Mouse (Mus musculus): Measurements from ENCODE around the gene Samhd1. TPM values are rescaled to one million over a fixed set of nuclear protein-coding genes. Genes with fewer than 3 reads are reported as not detected.

The Samhd1 gene
- polyA plus RNA-seq, 1 experiment from 2014 or later, result 29.9 TPM

DNA sequence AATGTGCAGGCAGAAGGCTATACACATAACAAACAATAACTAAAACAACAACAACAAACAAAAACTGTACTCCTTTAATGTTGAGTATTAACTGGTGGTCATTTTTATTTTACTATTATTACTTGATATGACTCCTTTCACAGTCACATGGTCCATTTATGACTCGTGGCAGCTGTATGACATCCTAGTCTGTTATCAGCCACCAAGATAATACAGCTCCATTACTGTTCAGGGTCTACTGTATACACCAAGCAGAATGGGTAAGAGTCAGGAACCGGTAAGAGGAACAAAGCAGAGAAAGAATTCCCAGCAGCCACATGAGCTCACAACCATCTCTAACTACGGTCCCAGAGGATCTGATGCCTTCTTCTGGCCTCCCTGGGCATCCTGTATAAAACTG, 9.8 kb downstream of the Samhd1 start:
- Histone ChIP-seq H3K36me3 (ENCODE audit: control insufficient read depth, insufficient read depth, low read length) (no peaks in the 10 kb centered on the region), H3K9me3 (ENCODE audit: control insufficient read depth, low read length) (no peaks in the 10 kb centered on the region), H3K27ac (ENCODE audit: low read depth, low read length) (no peak overlapping the region), H3K4me1 (replicated peaks; ENCODE audit: control insufficient read depth, insufficient read depth, low read length) (no peaks in the 10 kb centered on the region), H3K9ac (ENCODE audit: low read depth, low read length) (no peak overlapping the region), H3K4me2 (replicated peaks; ENCODE audit: low read depth, low read length) (no peak overlapping the region), H3K27me3 (ENCODE audit: control insufficient read depth, insufficient read depth, low read length) (no peaks in the 10 kb centered on the region), H3K4me3 (ENCODE audit: low read depth, low read length) (no peak overlapping the region)
- ATAC-seq (ENCODE audit: low FRiP score) (no peak), DNase-seq (ENCODE audit: low spot score) (no peak)
- 93% methylated on average over 3 of the region's 3 CpGs for WGBS

DNA sequence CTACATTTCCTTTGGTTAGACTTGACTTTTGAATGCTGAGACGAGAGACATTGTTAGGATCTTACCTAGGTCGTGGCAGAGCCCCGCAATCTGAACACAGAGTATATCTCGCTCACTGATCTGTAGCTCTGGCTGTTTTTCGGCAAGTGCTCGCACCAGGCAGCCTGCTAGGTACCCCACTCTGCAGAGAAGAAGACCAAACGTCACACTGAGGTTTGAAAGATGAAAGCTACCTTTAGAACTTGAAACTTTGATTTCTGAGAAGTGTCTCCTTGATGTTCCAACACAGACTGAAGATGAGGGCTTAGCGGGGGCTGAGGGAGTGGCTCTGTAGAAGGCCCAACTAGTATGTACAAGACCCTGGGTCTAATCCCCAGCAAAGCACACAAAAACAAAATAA, 13.3 kb downstream of the Samhd1 start:
- no peak for DNase-seq (ENCODE audit: low spot score)
- Histone ChIP-seq H3K9ac (ENCODE audit: low read depth, low read length) (no peak overlapping the region), H3K4me3 (ENCODE audit: low read depth, low read length) (no peak overlapping the region), H3K4me1 (replicated peaks; ENCODE audit: control insufficient read depth, insufficient read depth, low read length) (no peaks in the 10 kb centered on the region), H3K27me3 (ENCODE audit: control insufficient read depth, insufficient read depth, low read length) (no peaks in the 10 kb centered on the region), H3K9me3 (ENCODE audit: control insufficient read depth, low read length) (no peaks in the 10 kb centered on the region), H3K4me2 (replicated peaks; ENCODE audit: low read depth, low read length) (no peak overlapping the region), H3K27ac (ENCODE audit: low read depth, low read length) (no peak overlapping the region), H3K36me3 (ENCODE audit: control insufficient read depth, insufficient read depth, low read length) (no peaks in the 10 kb centered on the region)
- ATAC-seq (ENCODE audit: low FRiP score), result no peak
- 88% methylated on average over 8 of the region's 8 CpGs for WGBS

DNA sequence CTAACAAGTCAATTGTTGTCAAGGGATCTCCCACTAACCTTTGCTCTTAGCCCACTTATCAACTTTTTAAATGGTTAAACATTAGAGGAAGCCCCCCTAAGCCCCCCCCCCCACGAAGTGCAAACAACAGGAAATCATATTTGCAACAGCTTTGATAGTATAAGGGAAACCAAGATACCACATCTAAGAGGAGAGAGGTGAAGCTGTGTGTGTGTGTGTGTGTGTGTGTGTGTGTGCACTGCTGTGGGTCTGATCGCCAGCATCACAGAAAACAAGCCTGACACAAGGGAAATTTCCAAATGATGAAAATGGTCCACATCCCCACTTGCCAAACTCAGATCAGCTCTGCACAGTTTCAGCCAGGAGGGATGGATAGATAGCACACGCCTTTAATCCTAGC, 16.0 kb downstream of the Samhd1 start:
- Histone ChIP-seq H3K4me1 (replicated peaks; ENCODE audit: control insufficient read depth, insufficient read depth, low read length) (no peaks in the 10 kb centered on the region), H3K4me3 (ENCODE audit: low read depth, low read length) (no peak overlapping the region), H3K27ac (ENCODE audit: low read depth, low read length) (no peak overlapping the region), H3K9ac (ENCODE audit: low read depth, low read length) (no peak overlapping the region), H3K9me3 (ENCODE audit: control insufficient read depth, low read length) (no peaks in the 10 kb centered on the region), H3K27me3 (ENCODE audit: control insufficient read depth, insufficient read depth, low read length) (no peaks in the 10 kb centered on the region), H3K36me3 (ENCODE audit: control insufficient read depth, insufficient read depth, low read length) (no peaks in the 10 kb centered on the region), H3K4me2 (replicated peaks; ENCODE audit: low read depth, low read length) (no peak overlapping the region)
- WGBS, result 82% methylated on average over 3 of the region's 3 CpGs
- no peak for DNase-seq (ENCODE audit: low spot score)
- ATAC-seq (ENCODE audit: low FRiP score), result no peak

DNA sequence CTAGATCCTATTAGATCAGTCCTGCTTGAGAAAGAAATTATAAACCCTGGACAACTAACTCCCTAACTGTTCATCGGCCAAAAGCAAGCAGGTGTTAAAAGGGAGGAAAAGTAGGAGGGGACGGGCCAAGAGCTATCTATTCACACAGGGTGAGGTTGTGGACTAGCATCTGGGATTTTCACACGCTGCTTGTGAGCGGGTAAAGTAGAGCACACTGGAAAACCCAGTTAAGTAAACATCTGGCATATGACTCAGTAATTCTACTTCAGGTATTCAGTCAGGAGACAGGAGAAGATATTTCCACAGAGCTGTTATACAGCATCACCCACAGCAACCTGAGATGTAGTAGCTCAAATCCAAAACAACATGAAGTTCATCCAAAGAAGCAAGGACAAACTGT, 16.5 kb downstream of the Samhd1 start:
- Histone ChIP-seq H3K36me3 (ENCODE audit: control insufficient read depth, insufficient read depth, low read length) (no peaks in the 10 kb centered on the region), H3K27me3 (ENCODE audit: control insufficient read depth, insufficient read depth, low read length) (no peaks in the 10 kb centered on the region), H3K4me2 (replicated peaks; ENCODE audit: low read depth, low read length) (no peak overlapping the region), H3K9ac (ENCODE audit: low read depth, low read length) (no peak overlapping the region), H3K9me3 (ENCODE audit: control insufficient read depth, low read length) (no peaks in the 10 kb centered on the region), H3K27ac (ENCODE audit: low read depth, low read length) (no peak overlapping the region), H3K4me1 (replicated peaks; ENCODE audit: control insufficient read depth, insufficient read depth, low read length) (no peaks in the 10 kb centered on the region), H3K4me3 (ENCODE audit: low read depth, low read length) (no peak overlapping the region)
- no peak for ATAC-seq (ENCODE audit: low FRiP score)
- 89% methylated on average over 4 of the region's 4 CpGs for WGBS
- no peak for DNase-seq (ENCODE audit: low spot score)

DNA sequence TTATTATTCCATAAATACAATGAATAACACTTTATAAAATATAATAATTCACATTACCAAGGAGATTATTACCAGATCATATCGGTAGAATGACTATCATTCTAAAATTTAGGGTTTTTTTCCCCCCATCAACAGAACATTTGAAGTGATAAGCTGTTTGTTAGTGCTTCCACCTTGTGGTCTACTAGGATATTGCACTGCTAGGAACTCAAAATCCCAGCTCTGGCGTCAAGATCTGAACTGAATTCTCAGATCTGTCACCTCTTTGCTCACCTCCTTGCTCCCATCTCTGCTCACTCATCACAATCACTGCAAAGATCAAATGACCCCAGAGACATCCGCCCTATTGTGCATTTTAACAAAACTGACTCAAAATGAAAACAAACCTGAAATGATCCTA, 18.1 kb downstream of the Samhd1 start:
- ATAC-seq (ENCODE audit: low FRiP score), result no peak
- 28% methylated on average over 3 of the region's 3 CpGs for WGBS

DNA sequence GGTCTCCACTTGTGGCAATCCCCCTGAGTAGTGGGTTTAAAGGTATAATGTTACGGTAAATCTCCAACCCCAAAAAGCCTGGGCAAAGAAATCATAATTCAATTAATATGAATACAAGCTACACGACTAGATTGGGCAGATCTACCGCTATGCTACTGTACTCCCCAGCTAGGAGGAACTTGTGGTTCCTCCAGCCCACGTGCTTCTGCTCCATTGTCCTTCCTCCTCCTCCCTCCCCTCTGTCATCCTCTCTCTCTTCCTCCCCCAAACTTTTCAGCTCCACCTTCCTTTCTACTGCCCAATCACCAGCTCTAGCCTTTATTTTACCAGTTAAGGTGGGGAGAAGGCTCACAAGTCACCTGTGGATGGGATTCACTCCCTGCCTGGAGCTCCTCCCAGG, 26.8 kb downstream of the Samhd1 start:
- no peak for ATAC-seq (ENCODE audit: low FRiP score)
- Histone ChIP-seq H3K36me3 (ENCODE audit: control insufficient read depth, insufficient read depth, low read length) (0 out of 2 replicates have a peak, but pooled peaks cover 2% of the 10 kb centered on the region), H3K9me3 (ENCODE audit: control insufficient read depth, low read length) (no peaks in the 10 kb centered on the region), H3K4me2 (replicated peaks; ENCODE audit: low read depth, low read length) (no peak overlapping the region), H3K4me3 (ENCODE audit: low read depth, low read length) (no peak overlapping the region), H3K27ac (ENCODE audit: low read depth, low read length) (no peak overlapping the region), H3K27me3 (ENCODE audit: control insufficient read depth, insufficient read depth, low read length) (no peaks in the 10 kb centered on the region), H3K9ac (ENCODE audit: low read depth, low read length) (no peak overlapping the region), H3K4me1 (replicated peaks; ENCODE audit: control insufficient read depth, insufficient read depth, low read length) (no peaks in the 10 kb centered on the region)
- no peak for DNase-seq (ENCODE audit: low spot score)
- WGBS, result 94% methylated on average over 4 of the region's 4 CpGs

More for the DNA sequence above, 18.1 kb downstream of the Samhd1 start:
- peak; percentile 64 for DNase-seq (ENCODE audit: low spot score)
- H3K27me3 ChIP-seq (ENCODE audit: control insufficient read depth, insufficient read depth, low read length), result no peaks in the 10 kb centered on the region
- H3K4me3 ChIP-seq (ENCODE audit: low read depth, low read length), result no peak overlapping the region
- no peaks in the 10 kb centered on the region for H3K4me1 ChIP-seq (replicated peaks; ENCODE audit: control insufficient read depth, insufficient read depth, low read length)
- H3K36me3 ChIP-seq (ENCODE audit: control insufficient read depth, insufficient read depth, low read length), result no peaks in the 10 kb centered on the region
- H3K27ac ChIP-seq (ENCODE audit: low read depth, low read length), result no peak overlapping the region
- no peak overlapping the region for H3K9ac ChIP-seq (ENCODE audit: low read depth, low read length)
- H3K4me2 ChIP-seq (replicated peaks; ENCODE audit: low read depth, low read length), result no peak overlapping the region
- no peaks in the 10 kb centered on the region for H3K9me3 ChIP-seq (ENCODE audit: control insufficient read depth, low read length)

DNA sequence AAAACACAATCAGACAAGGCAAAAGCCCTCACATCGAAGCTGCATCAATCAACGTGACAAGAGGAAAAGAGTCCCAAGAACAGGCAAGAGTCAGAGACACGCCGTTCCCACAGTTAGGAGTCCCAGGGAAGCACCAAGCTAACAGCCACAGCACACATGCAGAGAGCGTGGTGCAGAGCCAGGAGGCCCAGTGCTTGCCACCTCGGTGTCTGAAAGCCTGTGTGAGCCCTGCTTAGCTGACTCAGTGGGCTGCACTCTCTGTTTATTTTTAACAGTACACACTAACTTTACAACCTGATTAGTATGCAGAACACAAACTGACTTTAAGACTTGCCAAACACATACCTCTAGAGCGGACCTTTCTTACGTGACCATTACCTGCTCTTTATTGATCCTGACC, 30.6 kb downstream of the Samhd1 start:
- no peak overlapping the region for H3K9ac ChIP-seq (ENCODE audit: low read depth, low read length)
- H3K36me3 ChIP-seq (ENCODE audit: control insufficient read depth, insufficient read depth, low read length), result peaks cover 2% of the 10 kb centered on the region; the same call in 1 of the 2 replicates

DNA sequence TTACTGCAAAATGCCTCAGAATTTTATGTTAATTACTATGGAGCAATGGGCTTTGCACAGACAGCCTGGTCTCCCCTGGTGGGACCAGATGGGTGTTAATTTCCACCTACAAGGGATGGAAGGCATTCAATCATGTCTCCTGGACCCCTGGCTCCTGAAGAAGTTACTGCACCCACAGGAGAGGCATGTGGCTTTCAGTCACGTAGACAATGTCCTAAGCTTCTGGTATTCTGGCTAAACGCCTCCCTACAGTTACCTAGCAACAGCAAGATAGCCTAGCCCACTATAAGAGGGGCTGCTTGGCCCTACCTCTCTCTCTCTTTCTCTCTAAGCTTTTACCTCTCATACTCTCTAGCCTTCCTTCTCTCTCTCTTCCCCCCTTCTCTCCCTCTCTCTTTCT, 32.8 kb downstream of the Samhd1 start:
- ATAC-seq (ENCODE audit: low FRiP score) (no peak), DNase-seq (ENCODE audit: low spot score) (no peak)
- no peak overlapping the region for H3K4me3 ChIP-seq (ENCODE audit: low read depth, low read length)
- WGBS, result 66% methylated on average over 2 of the region's 2 CpGs
- peaks cover 2% of the 10 kb centered on the region; the same call in 1 of the 2 replicates for H3K36me3 ChIP-seq (ENCODE audit: control insufficient read depth, insufficient read depth, low read length)
- no peaks in the 10 kb centered on the region for H3K9me3 ChIP-seq (ENCODE audit: control insufficient read depth, low read length)
- H3K4me2 ChIP-seq (replicated peaks; ENCODE audit: low read depth, low read length), result no peak overlapping the region
- no peaks in the 10 kb centered on the region for H3K4me1 ChIP-seq (replicated peaks; ENCODE audit: control insufficient read depth, insufficient read depth, low read length)
- no peak overlapping the region for H3K9ac ChIP-seq (ENCODE audit: low read depth, low read length)
- H3K27me3 ChIP-seq (ENCODE audit: control insufficient read depth, insufficient read depth, low read length), result no peaks in the 10 kb centered on the region
- no peak overlapping the region for H3K27ac ChIP-seq (ENCODE audit: low read depth, low read length)

More for the DNA sequence above, 30.6 kb downstream of the Samhd1 start:
- Histone ChIP-seq H3K27ac (ENCODE audit: low read depth, low read length) (no peak overlapping the region), H3K4me1 (replicated peaks; ENCODE audit: control insufficient read depth, insufficient read depth, low read length) (no peaks in the 10 kb centered on the region), H3K4me3 (ENCODE audit: low read depth, low read length) (no peak overlapping the region), H3K27me3 (ENCODE audit: control insufficient read depth, insufficient read depth, low read length) (no peaks in the 10 kb centered on the region), H3K9me3 (ENCODE audit: control insufficient read depth, low read length) (no peaks in the 10 kb centered on the region), H3K4me2 (replicated peaks; ENCODE audit: low read depth, low read length) (no peak overlapping the region)
- no peak for ATAC-seq (ENCODE audit: low FRiP score)
- 83% methylated on average over 8 of the region's 8 CpGs for WGBS
- no peak for DNase-seq (ENCODE audit: low spot score)

DNA sequence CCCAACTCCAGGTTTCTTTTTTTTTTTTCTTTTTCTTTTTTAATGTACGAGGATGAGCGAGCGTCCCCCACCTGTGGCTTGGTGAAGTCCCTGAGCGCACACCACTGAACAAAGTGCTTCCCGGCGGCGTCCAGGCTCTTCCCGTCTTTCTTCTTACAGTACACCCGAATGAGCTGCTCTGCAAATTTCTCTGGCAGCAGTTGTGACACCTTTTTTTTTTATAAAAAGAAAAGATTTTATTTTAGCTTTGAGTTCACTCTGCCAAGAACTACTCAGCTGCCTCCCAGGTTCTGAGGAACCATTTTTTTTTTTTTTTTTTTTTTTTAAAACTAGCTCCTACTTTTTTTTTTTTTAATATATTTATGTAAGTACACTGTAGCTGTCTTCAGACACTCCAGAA, 33.4 kb downstream of the Samhd1 start:
- Histone ChIP-seq H3K36me3 (ENCODE audit: control insufficient read depth, insufficient read depth, low read length) (peaks cover 2% of the 10 kb centered on the region; the same call in 1 of the 2 replicates), H3K27ac (ENCODE audit: low read depth, low read length) (no peak overlapping the region), H3K4me2 (replicated peaks; ENCODE audit: low read depth, low read length) (no peak overlapping the region), H3K4me1 (replicated peaks; ENCODE audit: control insufficient read depth, insufficient read depth, low read length) (no peaks in the 10 kb centered on the region), H3K27me3 (ENCODE audit: control insufficient read depth, insufficient read depth, low read length) (no peaks in the 10 kb centered on the region), H3K4me3 (ENCODE audit: low read depth, low read length) (no peak overlapping the region), H3K9ac (ENCODE audit: low read depth, low read length) (no peak overlapping the region), H3K9me3 (ENCODE audit: control insufficient read depth, low read length) (no peaks in the 10 kb centered on the region)
- WGBS, result 98% methylated on average over 9 of the region's 9 CpGs
- ATAC-seq (ENCODE audit: low FRiP score) (no peak), DNase-seq (ENCODE audit: low spot score) (no peak)

All from hindbrain, embryonic 11.5 days (tissue).